Mouse (Mus musculus) adrenal gland, postnatal 4 days (tissue): Measurements from ENCODE around the gene Irf3. TPM values are rescaled to one million over a fixed set of nuclear protein-coding genes. Genes with fewer than 3 reads are reported as not detected.
A peak's percentile ranks its signal among the peaks of the same experiment; 100 is the strongest.
"Not testable (repeated sequence)": the region's sequence is repeated elsewhere in the genome, so short reads cannot be mapped to it uniquely, and the experiment has no call there.

ENCODE experiments used
- DNase-seq, 2 experiments: peaks; one replicate each; pipeline ENCODE4 v3.0.0; 2021 to 2022; ENCODE audit warnings: low spot score in 2 of 2, mixed read lengths in 2 of 2
- total RNA-seq, 2 experiments: library from RNA; stranded (reverse); gene quantifications; 2 replicates each; pipeline ENCODE4 v1.2.3; 2021

Gene Irf3
- total RNA-seq, 2 experiments from 2014 or later = 106 to 111 TPM

DNA sequence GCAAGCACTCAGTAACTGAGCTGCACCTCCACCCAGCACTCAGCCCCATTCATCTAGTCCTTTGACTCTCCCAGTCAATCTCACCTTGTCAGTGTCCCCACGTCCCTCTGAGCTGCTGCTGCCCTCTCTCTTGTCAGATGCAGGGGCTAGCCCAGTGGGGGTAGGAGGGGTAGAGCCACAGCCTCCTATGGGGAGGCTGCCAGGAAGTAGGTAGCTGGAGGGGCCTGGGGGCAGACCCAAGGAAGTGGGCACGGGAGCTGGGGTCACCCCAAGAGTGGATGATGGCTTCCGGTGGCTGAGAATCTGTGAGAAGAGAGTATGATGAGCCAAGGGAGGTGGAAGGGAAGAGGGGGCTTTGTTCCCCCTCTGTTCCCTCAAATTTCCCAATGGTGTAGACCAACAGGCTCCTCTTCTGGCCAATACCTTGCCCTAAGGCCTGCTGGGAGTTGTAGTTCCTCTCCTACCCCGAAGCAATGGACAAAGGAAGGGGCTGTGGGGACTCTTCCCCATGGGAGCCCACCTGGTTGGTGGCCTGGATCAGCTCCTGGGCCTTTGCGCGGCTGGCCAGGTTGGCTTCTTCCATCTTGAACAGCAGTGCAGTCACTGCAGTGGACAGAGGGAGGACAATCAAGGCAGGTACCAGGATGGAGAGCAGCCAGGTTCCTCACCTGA lies 8.0 kb downstream of the Irf3 start:
- DNase-seq = no peak

DNA sequence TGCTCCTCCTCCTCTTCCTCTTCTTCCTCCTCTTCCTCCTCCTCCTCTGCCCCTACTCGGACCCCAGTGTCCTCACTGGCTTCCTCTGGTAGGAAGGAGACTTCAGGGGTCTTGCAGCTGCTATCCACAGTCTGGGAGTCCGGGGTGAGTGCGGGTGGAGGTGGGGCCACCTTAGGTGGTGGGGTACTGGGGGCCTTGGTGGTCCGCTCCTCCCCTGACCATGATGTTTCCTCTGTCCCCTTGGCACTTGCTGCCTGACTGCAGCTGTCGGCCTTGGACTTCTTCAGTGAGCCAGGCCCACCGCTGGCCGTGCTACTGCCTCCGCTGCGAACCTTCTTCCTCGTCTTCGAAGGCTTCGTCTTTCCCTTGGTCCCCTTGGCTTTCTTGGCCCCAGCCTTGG lies 9.1 kb downstream of the Irf3 start:
- DNase-seq = no peak

- no peak for DNase-seq
Observed at GRCm38 (mm10) chr7:45007141-45007540, 9.7 kb downstream of the Irf3 start.

- DNase-seq = no peak
Observed at GRCm38 (mm10) chr7:45007846-45008245, 10.4 kb downstream of the Irf3 start.

GRCm38 (mm10) chr7:45008411-45008810 lies 11.0 kb downstream of the Irf3 start:
- DNase-seq = no peak

- no peak for DNase-seq
Observed at GRCm38 (mm10) chr7:45012011-45012410, 14.6 kb downstream of the Irf3 start.

- DNase-seq = no peak
Observed at GRCm38 (mm10) chr7:45012824-45013223, 15.4 kb downstream of the Irf3 start.

- DNase-seq = no peak
Observed at GRCm38 (mm10) chr7:45013366-45014095, 16.1 kb downstream of the Irf3 start.

- no peak for DNase-seq
Observed at GRCm38 (mm10) chr7:45014096-45014451, 16.6 kb downstream of the Irf3 start.

GRCm38 (mm10) chr7:45015344-45015956 lies 18.0 kb downstream of the Irf3 start:
- DNase-seq = no peak

GRCm38 (mm10) chr7:45015957-45016612 lies 18.6 kb downstream of the Irf3 start, which contains the start of gene Scaf1:
Scaf1 (minus strand) TSS chr7:45016363.
- DNase-seq = peak; percentile 92 to 96

DNA sequence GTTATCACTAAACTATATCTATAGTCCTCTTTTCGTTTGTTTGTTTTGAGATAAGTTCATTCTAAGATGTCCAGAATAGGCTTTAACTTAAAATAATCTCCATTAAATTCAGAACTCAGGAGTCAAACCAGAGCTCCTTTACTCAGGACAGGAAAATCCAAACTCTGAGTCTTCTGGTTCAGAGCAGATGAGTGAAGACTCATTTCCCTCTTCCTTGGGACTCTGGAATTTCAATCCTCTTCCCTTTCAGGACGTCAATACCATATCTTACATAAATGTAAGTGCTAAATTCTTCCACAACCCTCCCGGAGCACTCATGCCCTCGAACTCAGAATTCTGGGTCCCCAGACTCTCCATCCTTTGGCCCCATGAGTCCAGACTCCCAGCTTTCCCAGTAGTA lies 19.3 kb downstream of the Irf3 start:
- no peak for DNase-seq

GRCm38 (mm10) chr7:45017242-45018061 lies 20.0 kb downstream of the Irf3 start, which contains the start of gene Rras:
Rras (plus strand) TSS chr7:45017961.
- peak; percentile 59 to 80 for DNase-seq

DNA sequence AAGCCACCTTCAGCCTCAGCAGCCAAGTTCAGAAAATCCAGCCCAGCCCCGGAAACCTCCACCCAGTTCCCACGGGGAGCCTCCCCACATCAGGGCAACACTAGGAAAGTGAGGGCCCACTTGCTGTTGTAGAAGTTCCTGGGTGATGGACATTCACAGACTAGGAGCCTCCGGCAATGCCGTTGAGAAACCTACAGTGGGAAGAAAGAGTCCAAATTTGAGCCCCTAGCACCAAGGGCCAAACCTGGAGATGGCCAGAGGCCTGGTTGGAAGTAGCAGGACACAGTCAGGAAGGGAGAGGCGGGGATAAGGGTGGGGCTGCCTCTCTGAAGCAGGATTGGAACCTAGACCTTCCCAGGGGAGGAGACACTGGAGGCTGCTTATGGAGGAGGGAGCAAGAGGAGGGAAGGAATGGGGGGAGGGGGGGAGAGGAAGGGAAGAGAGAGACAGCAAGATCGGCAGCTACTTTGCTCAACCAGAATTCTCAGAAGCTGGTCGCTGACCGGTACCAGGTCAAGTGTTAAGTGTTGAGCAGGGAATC lies 21.7 kb downstream of the Irf3 start:
- DNase-seq = no peak

GRCm38 (mm10) chr7:45020225-45020624 lies 22.8 kb downstream of the Irf3 start:
- DNase-seq = no peak

DNA sequence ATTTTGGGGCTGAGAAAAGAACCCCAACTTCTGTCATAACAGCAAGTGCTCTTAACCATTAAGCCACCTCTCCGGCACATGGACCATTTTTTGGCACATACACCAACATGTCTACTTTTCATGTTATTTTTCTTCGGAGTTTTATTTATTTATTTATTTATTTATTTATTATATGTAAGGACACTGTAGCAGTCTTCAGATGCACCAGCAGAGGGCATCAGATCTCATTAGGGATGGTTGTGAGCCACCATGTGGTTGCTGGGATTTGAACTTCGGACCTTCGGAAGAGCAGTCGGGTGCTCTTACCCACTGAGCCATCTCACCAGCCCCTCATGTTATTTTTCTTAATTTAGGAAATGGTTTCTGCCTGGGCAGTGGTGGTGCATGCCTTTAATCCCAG lies 26.3 kb downstream of the Irf3 start:
- not testable (repeated sequence) for DNase-seq

DNA sequence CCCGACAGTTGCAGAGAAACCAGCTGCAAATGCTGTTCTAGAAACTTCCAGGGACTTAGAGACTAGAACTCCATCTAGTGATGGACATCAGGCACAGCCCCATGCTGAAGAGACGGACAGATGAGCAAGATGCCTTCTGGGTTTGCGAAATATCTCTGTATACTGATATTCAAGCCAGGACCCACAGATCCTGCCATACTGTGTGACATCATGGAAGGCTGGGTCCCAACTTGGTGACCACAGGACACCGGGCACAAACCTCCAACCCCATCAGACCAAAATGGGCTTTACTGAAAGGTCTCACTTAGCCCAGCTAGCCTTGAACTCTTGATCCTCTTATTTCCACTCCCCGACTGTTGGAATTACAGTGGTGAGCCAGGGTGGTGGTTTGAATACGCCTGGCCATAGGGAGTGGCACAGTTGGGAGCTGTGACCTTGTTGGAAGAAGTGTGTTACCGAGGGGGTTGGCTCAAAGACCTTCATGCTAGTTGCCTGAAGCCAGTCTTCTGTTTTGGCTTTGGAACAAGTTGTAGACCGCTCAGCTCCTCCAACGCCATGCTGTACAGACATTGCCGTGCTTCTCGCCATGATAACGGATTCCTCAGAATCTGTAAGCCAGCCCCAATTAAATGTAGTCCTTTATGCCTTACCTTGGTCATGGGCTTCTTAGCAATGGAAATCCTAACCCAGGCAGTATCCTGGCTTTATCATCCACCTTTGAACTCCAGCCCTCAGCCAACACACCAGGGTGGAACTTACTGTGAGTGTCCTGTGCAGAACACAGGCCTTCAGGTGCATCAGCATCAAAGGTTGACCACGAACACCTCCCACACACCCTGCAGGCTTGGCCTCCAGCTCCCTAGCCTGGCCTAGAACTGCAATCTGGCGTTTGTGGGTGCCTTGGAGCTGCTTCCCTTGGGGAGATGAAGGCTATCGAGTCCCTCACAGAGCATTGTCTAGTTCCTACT lies 27.1 kb downstream of the Irf3 start:
- DNase-seq = no peak

- no peak for DNase-seq
Observed at GRCm38 (mm10) chr7:45025601-45026220, 28.3 kb downstream of the Irf3 start.

GRCm38 (mm10) chr7:45026256-45026655 lies 28.8 kb downstream of the Irf3 start:
- no peak for DNase-seq
